ENCODE assay signal across 8 mouse cellular contexts in genomic region chr3:131084718-131085561, GRCm38 (mm10). TPM values are rescaled to one million over a fixed set of nuclear protein-coding genes. Genes with fewer than 3 reads are reported as not detected.
A peak's percentile ranks its signal among the peaks of the same experiment; 100 is the strongest.
DNase-seq lines count a peak whose midpoint lies in the region; ATAC-seq and TF ChIP-seq lines count a peak whose summit lies in the region.

No protein-coding gene starts in this region.

- DNase-seq in heart, adult 11 months, result peak; percentile 79
- DNase-seq in heart, postnatal 4 days, result no peak
- peak; percentile 33 for DNase-seq in CD4-positive, CD25-positive, alpha-beta regulatory T cell, adult 2 months (ENCODE audit: low read depth, low spot score)
- DNase-seq in embryo, embryonic 10.5 days (ENCODE audit: low spot score), result peak; percentile 79
- DNase-seq in hindbrain, embryonic 14.5 days (ENCODE audit: low spot score), result peak; percentile 45
- DNase-seq in urinary bladder, postnatal 14 days (ENCODE audit: low spot score), result no peak
- no peak for DNase-seq in cerebellum, adult 2 months

- no peak for TF ChIP-seq POLR2A in cerebellum, adult 2 months (IDR thresholded peaks at IDR 0.05; ENCODE audit: borderline replicate concordance, insufficient read depth, low read length)

- WGBS in hindbrain, embryonic 14.5 days, result 2% methylated on average over 30 of the region's 30 CpGs
- WGBS in midbrain, embryonic 12.5 days, result 2% methylated on average over 30 of the region's 30 CpGs
- 19% methylated on average over 30 of the region's 30 CpGs for WGBS in cerebellum, adult 2 months

- no peak; the same call in 1 of the 2 replicates for ATAC-seq in hindbrain, embryonic 14.5 days (ENCODE audit: low FRiP score)
- peak; percentile 67 for ATAC-seq in midbrain, embryonic 12.5 days (ENCODE audit: low FRiP score, low read depth)

- H3K36me3 ChIP-seq in hindbrain, embryonic 14.5 days (replicated peaks; ENCODE audit: control insufficient read depth, insufficient read depth), result no peaks in the 10 kb centered on the region
- H3K36me3 ChIP-seq in midbrain, embryonic 12.5 days, result no peaks in the 10 kb centered on the region

- peak overlapping the region; percentile 28 for H3K4me3 ChIP-seq in hindbrain, embryonic 14.5 days (replicated peaks; ENCODE audit: low read length)
- H3K4me3 ChIP-seq in midbrain, embryonic 12.5 days, result peak overlapping the region; percentile 31
- H3K4me3 ChIP-seq in cerebellum, adult 2 months (replicated peaks; ENCODE audit: insufficient read depth, low read depth, low read length), result no peak overlapping the region

- TF ChIP-seq CTCF in cerebellum, adult 2 months (IDR thresholded peaks at IDR 0.05; ENCODE audit: borderline replicate concordance, insufficient read depth, low read depth, low read length), result no peak

- no peaks in the 10 kb centered on the region; the same call in 1 of the 2 replicates for H3K4me1 ChIP-seq in hindbrain, embryonic 14.5 days (replicated peaks; ENCODE audit: control insufficient read depth, insufficient read depth, low read length)
- H3K4me1 ChIP-seq in midbrain, embryonic 12.5 days, result peaks cover 16% of the 10 kb centered on the region
- no peaks in the 10 kb centered on the region for H3K4me1 ChIP-seq in cerebellum, adult 2 months (ENCODE audit: control insufficient read depth, insufficient read depth, low read length)

- H3K9ac ChIP-seq in hindbrain, embryonic 14.5 days, result peak overlapping the region; percentile 45
- peak overlapping the region; percentile 39; the same call in 1 of the 2 replicates for H3K9ac ChIP-seq in midbrain, embryonic 12.5 days (replicated peaks)

- H3K4me2 ChIP-seq in hindbrain, embryonic 14.5 days (replicated peaks), result peak overlapping the region; percentile 64
- H3K4me2 ChIP-seq in midbrain, embryonic 12.5 days (replicated peaks), result peak overlapping the region; percentile 63

- H3K27ac ChIP-seq in hindbrain, embryonic 14.5 days, result no peak overlapping the region
- H3K27ac ChIP-seq in midbrain, embryonic 12.5 days (replicated peaks), result no peak overlapping the region
- H3K27ac ChIP-seq in cerebellum, adult 2 months (ENCODE audit: insufficient read depth, low read length), result no peak overlapping the region

- H3K27me3 ChIP-seq in hindbrain, embryonic 14.5 days (ENCODE audit: control insufficient read depth, insufficient read depth, low read length), result peaks cover 17% of the 10 kb centered on the region; the same call in 1 of the 2 replicates
- H3K27me3 ChIP-seq in midbrain, embryonic 12.5 days, result peaks cover 16% of the 10 kb centered on the region
- no peaks in the 10 kb centered on the region; the same call in 1 of the 2 replicates for H3K27me3 ChIP-seq in cerebellum, adult 2 months (ENCODE audit: control insufficient read depth, insufficient read depth, low read length)

- no peaks in the 10 kb centered on the region for H3K9me3 ChIP-seq in hindbrain, embryonic 14.5 days (ENCODE audit: control insufficient read depth, low read length)
- H3K9me3 ChIP-seq in midbrain, embryonic 12.5 days, result no peaks in the 10 kb centered on the region

RNA-seq across cellular contexts. Expression of gene Lef1, which starts 25.3 kb away (rescaled TPM):
- 1 to 10 TPM in 1 of 2 experiments, under 1 TPM in 1; 0.67 to 1.1 TPM for total RNA-seq in heart, postnatal 4 days (2021)
- 9.8 and 10.3 TPM in 2 replicates for polyA plus RNA-seq in hindbrain, embryonic 14.5 days (2014; fragmentation: Nextera tagmentation; extraction: Ambion mirVana)
- 97.0 and 103 TPM in 2 replicates for polyA plus RNA-seq in midbrain, embryonic 12.5 days (2016; fragmentation: Nextera tagmentation; extraction: Ambion mirVana)
- polyA plus RNA-seq in cerebellum, adult 2 months (2012; rRNA removed), result 6.1 and 6.8 TPM in 2 replicates

Comparison
In these comparisons a context has a peak if more than half of its experiments do, and no peak if none do; other contexts are left out.
1. DNase-seq: peak in heart, adult 11 months (single experiment), CD4-positive, CD25-positive, alpha-beta regulatory T cell, adult 2 months (single experiment), embryo, embryonic 10.5 days (single experiment) and hindbrain, embryonic 14.5 days (single experiment); none in heart, postnatal 4 days (single experiment), urinary bladder, postnatal 14 days (single experiment) and cerebellum, adult 2 months (0 of 2).